Mouse (Mus musculus) megakaryocyte-erythroid progenitor cell, adult 5-6 weeks (primary cell): ENCODE measurements around the gene Fbxo47. TPM values are rescaled to one million over a fixed set of nuclear protein-coding genes. Genes with fewer than 3 reads are reported as not detected.

ENCODE experiments used
- ATAC-seq: replicated peaks from 2 replicates; pipeline ENCODE4 v1.8.0; 2016; ENCODE audit warnings: mild to moderate bottlenecking, inconsistent platforms; ENCODE audit not compliant: severe bottlenecking, poor library complexity, low FRiP score, low TSS enrichment
- total RNA-seq, 2 experiments: library from RNA; stranded (forward) in 1 of 2; stranded (reverse) in 1 of 2; fragments of 200-1000, 215-1000 nt in 1 of 2; fragments of >200 nt in 1 of 2; fragmentation: Nextera tagmentation in 1 of 2; gene quantifications; 2 replicates each; pipeline ENCODE4 v1.2.3; 2014 to 2017

Fbxo47 gene
- 0.54 and 3.2 TPM in 2 replicates for total RNA-seq (2014; fragmentation: Nextera tagmentation)
- 0.53 and 0.56 TPM in 2 replicates for total RNA-seq (2017)

- ATAC-seq, result peak; percentile 98
Observed at GRCm38 (mm10) chr11:97883918-97884600, at the start of gene Fbxo47. TSS of gene Fbxo47 (minus strand) at chr11:97884154.

GRCm38 (mm10) chr11:97933553-97933952 is 49.6 kb upstream of the Fbxo47 start:
- ATAC-seq, result no peak

DNA sequence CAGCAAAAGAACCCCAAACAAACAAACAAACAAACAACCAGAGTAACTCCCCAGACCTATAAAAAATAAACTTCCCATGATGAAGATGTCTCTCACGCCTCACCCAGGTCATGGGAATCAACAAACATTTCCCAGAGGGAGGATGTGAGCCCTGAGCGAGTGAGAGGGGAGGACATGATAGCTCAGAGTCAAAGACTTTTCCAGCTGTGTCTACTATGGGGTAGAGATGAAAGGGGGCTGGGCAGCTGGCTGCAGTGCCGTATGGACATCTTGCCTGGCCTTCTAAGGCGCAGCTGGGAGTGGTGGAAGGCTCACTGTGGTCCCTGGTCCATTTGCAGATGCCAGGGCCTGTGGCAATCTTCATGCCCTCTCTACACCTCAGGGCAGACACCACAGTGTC is 45.0 kb upstream of the Fbxo47 start:
- no peak for ATAC-seq

DNA sequence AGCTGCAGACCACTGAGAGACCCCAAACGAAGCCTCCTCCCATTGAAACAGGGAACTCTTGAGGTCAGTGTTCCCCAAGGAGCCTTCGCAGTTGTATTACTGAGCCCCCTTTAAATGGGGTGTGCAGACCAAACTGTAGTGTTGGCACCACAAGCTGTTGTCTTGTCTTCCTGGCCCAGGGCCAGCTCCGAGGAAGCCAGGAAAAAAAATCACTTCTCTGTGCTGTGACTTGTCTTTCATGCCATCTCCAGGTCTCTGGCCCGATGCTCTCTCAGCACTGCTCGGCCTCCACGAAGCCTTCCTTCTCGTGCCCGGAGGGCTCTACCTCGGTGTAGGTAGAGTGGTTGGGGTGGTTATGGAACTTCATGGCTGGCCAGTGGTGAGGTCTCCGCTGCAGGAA is 40.3 kb upstream of the Fbxo47 start:
- no peak for ATAC-seq

GRCm38 (mm10) chr11:97923639-97924038 is 39.7 kb upstream of the Fbxo47 start:
- ATAC-seq, result no peak

- ATAC-seq, result no peak
Observed at GRCm38 (mm10) chr11:97915974-97916503, 32.1 kb upstream of the Fbxo47 start.

DNA sequence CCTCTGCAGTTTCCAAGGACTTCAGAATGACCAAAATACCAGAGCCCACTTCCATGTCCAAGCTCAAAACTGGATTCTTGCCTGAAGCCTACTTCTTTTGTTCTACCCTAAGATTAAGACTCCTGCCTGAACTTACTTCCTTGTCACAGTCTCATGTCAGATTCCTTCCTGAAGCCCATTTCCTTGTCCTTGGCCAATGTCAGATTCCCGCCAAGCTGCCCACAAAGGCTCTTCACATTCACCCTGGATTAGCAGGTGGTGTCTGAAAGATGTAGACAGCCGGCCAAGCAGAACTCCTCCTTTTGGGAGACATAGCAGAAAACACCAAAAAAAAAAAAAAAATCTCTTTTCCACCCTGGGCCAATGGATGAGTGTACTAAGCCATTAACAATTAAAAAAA is 31.5 kb upstream of the Fbxo47 start:
- no peak for ATAC-seq

DNA sequence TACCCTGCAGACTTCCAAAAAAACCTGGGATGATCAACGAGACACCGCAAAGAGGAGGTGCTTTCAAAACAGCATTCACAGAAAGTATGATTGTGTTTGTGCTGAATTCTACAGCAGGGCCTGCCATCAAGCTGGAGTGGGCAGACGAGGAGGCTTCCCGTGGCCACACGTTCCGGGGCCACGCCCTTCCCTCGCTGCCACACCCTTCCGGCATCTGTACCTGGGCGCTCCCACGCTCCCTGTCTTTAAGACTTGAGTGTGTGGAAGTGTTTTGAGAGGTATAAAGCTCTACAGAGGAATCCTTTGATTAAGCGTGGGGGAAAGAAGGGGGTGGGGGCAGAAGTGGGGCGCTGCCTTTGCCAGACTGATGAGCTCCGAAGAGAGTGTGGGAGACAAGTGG is 29.2 kb upstream of the Fbxo47 start:
- ATAC-seq, result no peak

DNA sequence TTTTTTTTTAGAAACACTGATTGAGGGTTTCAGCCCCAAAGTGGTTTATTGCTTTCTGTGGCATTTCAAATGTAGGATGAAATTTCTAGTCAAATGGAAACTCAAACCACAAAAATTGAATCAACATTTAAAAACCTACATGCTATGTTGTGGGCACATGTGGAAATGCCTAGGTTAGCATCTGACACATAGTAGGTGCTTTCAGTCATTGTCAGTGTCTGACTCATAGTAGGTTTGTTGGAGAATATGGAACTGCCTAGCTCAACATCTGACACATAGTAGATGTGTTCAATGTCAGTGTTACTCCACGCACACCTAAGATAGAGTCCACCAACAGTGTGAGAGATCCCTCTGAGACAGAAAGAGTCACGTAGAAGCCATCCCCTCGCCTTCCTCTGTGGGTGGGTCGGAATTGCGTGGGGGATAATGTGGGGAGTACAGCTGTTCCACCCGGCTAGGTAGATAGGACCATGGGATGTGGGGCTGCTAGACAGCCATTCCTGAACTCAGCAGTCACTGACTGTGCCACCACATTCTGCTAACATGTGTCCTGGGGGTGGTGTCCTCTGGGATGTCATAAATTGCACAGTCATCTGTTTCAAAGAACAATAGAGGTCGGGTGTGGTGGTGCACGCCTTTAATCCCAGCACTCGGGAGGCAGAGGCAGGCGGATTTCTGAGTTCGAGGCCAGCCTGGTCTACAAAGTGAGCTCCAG is 24.8 kb upstream of the Fbxo47 start:
- no peak for ATAC-seq

DNA sequence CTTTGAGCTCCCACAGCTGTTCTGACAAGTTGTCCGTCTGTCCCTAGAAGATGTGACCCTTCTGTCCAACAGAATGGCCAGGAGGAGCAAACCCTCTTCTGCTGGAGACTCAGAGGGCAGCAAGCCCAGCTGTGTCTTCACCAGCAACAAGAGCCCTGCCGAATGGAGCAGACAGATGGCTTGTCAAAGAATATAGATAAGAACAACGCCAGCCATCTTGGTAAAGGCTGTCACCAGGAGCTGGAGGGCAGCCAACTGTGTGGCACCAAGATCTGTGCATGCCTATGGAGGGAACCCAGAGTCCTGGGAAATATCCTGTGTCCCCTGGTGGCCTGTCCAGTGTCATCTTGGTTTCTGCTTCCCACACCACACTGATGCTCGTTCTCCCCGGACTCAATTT is 24.0 kb upstream of the Fbxo47 start:
- peak; percentile 84 for ATAC-seq

GRCm38 (mm10) chr11:97906905-97907304 is 23.0 kb upstream of the Fbxo47 start:
- ATAC-seq, result no peak

DNA sequence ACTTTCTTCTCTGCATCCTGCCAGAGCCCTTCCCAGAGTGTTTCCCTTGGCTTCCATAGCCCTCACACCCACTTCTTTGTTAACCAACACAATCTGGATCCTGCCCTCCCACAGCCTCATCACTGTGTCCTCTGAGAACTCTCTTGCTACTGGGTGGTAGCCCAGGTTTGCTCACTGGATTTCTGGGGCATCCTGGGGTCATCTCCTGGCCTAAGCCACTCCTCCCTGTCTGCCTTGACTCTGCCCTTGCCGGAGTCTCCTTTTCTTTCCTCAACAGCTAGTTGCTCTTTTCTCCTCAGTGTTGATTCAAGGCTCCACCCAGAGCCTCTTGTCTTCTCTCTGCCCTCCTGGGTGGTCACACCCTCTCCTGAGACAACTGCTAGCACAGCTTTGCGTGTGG is 22.0 kb upstream of the Fbxo47 start:
- ATAC-seq, result no peak

- ATAC-seq, result no peak
Observed at GRCm38 (mm10) chr11:97905540-97905939, 21.6 kb upstream of the Fbxo47 start.

DNA sequence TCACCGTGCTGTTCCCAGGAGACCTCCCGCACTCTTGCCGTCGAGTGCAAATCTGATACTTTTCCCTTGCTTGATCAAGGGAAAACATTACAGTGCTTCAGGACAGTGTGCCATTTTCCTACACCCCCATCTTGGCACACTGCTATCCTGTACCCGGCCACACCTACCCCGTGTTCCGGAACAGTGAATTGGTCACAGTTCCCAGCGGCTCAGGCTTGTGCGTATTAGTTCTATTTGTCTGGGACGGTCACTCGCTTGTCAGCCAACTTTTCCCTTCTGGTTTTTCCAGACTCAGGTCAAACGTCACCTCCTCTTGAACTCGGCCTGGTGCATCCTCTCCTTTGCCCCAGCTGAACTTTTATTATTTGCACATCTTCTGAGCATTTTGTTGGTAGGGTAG is 20.8 kb upstream of the Fbxo47 start:
- no peak for ATAC-seq

GRCm38 (mm10) chr11:97901806-97902205 is 17.9 kb upstream of the Fbxo47 start:
- no peak for ATAC-seq

DNA sequence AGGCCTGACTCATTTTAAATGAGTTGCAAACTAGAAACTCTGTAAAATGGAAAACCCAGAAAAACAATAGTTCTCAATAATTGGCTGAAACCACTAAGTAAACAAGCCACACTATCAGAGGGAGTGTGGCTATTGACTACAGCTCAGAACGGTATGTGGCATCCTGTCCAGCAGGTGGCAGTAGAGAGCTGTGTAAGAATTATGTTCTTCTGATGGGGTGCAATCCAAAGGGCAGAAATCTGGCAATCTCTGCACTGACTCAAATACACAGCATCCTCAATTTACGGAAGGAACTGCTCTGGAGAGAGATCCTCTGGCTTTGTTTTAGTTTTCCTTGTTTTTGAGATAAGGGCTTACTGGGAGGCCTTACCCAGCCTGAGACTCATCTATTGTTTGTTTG is 15.9 kb upstream of the Fbxo47 start:
- peak; percentile 87 for ATAC-seq

- ATAC-seq, result no peak
Observed at GRCm38 (mm10) chr11:97897568-97898185, 13.7 kb upstream of the Fbxo47 start.

DNA sequence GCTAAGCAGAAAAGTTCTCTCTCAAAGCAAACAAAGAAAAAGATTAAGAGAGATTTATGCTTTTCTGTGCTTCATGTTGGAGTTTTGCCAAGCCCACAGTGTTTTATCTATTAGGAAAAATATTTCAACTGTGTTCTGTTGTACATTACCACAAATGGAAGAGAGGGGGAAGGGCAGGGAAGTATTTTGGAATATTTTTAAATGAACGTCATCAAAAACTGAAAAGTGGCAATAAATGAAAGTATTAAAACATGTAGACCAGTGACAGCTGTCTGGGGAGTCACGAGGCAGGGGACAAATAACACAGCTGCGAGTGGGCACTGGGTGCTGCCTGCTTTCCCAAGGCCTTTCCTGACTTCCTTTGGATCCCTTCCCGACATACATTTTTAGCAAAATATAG is 12.7 kb upstream of the Fbxo47 start:
- ATAC-seq, result no peak

- ATAC-seq, result no peak
Observed at GRCm38 (mm10) chr11:97891821-97892220, 7.9 kb upstream of the Fbxo47 start.

GRCm38 (mm10) chr11:97885296-97885915 is 1.5 kb upstream of the Fbxo47 start:
- no peak for ATAC-seq
